Mouse (Mus musculus): ENCODE data around the gene Tia1.

DNA sequence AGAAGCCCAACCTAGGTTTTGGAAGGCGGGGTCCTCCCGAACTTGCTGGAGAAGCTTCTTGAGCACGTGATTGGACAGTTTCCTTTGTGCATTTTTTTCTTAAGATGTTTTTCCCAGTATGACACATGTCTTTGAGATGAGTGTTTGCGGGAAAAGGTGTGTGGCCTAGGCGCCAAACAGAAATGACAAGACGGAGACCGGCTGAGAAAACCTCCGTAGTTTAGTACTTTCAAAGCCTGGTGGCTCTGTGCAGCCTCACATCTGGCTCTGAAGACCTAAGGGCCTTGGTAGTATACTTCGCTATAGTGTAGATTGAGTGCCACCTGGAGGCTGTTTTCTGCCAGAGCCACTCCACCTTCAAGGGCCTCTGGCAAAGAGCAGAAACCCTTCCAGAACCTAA, 3.0 kb upstream of the Tia1 start:
- TF ChIP-seq CTCF (IDR thresholded peaks at IDR 0.05; ENCODE audit: control insufficient read depth, insufficient read depth, low read length) (peak; percentile 75), POLR2A (IDR thresholded peaks at IDR 0.05; ENCODE audit: borderline replicate concordance, control insufficient read depth, low read depth, low read length) (no peak)
